Mouse (Mus musculus): ENCODE data around the gene Tmtc2.

DNA sequence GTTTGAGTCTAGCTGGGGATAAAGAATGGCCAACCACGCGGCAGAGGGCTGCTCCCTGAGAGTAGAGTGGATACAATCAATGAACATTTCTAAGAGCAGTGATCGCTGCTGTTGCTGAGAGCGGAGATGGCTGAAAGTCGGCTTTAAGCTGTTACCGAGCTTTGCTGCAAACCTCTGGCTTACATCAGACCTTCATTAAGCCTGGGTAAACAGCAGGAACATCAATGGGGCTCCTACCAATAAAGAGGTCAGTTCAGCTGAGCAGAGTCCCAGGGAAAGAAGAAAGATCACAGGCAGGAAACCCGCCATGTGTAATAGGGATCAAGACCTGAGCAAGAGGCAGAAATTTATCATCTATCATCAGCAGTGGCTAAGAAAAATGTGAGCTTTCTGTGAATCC lies 72.5 kb downstream of the Tmtc2 start:
- TF ChIP-seq CTCF (IDR thresholded peaks at IDR 0.05; ENCODE audit: low read depth) (no peak), EP300 (optimal IDR thresholded peaks at IDR 0.05) (no peak)

All from stomach, postnatal 0 days (tissue).